Mouse (Mus musculus) macrophage (primary cell): Measurements from ENCODE around the gene Gfpt1. TPM values are rescaled to one million over a fixed set of nuclear protein-coding genes. Genes with fewer than 3 reads are reported as not detected.

Experiments used
- H3K27ac ChIP-seq: fragments of 350-480 bp; formaldehyde crosslinking; 2 replicates; pipeline ENCODE4 v1.9.0; 2021
- H3K36me3 ChIP-seq: fragments of 350-480 bp; formaldehyde crosslinking; 2 replicates; pipeline ENCODE4 v1.9.0; 2021; ENCODE audit errors: inconsistent target
- H3K4me3 ChIP-seq: fragments of 350-480 bp; formaldehyde crosslinking; 2 replicates; pipeline ENCODE4 v1.9.0; 2021; ENCODE audit errors: inconsistent target
- H3K79me2 ChIP-seq: fragments of 350-480 bp; formaldehyde crosslinking; 2 replicates; pipeline ENCODE4 v1.9.0; 2021; ENCODE audit errors: inconsistent target
- WGBS: methylation state at CpG from one replicate; pipeline ENCODE4 v1.1.7; 2026; ENCODE audit warnings: inconsistent platforms; ENCODE audit not compliant: missing documents; 5-methylcytosine and 5-hydroxymethylcytosine counted together
- polyA plus RNA-seq: library from polyadenylated mRNA; stranded (reverse); fragments of 250-400 nt; gene quantifications from 3 replicates; pipeline ENCODE4 v1.2.4, GENCODE M21; 2018; ENCODE audit warnings: inconsistent platforms
- total RNA-seq, 78 experiments: library from RNA; depleted of rRNA; stranded (reverse); fragments of 250-400 nt; gene quantifications; 1 replicate in 9 of 78; 2 replicates in 24 of 78; 3 replicates in 43 of 78; 4 replicates in 2 of 78; pipeline ENCODE4 v1.2.4; 2018; ENCODE audit warnings: inconsistent platforms in 56 of 78

Gfpt1 gene
- total RNA-seq (2018; cell fraction: chromatin; rRNA removed), result 100 to 1,000 TPM in 24 of 26 experiments, 10 to 100 TPM in 2; 94.7 to 275 (median 164) TPM
- 10 to 100 TPM; 36.6 to 63.3 (median 49.4) TPM for total RNA-seq (2018; cell fraction: cytosol; rRNA removed)
- total RNA-seq (2018; cell fraction: nucleus; rRNA removed), result 100 to 1,000 TPM in 16 of 26 experiments, 10 to 100 TPM in 10; 62.8 to 152 (median 112) TPM
- polyA plus RNA-seq, result 20.5 to 30.0 TPM (median 23.5 TPM) in 3 replicates

DNA sequence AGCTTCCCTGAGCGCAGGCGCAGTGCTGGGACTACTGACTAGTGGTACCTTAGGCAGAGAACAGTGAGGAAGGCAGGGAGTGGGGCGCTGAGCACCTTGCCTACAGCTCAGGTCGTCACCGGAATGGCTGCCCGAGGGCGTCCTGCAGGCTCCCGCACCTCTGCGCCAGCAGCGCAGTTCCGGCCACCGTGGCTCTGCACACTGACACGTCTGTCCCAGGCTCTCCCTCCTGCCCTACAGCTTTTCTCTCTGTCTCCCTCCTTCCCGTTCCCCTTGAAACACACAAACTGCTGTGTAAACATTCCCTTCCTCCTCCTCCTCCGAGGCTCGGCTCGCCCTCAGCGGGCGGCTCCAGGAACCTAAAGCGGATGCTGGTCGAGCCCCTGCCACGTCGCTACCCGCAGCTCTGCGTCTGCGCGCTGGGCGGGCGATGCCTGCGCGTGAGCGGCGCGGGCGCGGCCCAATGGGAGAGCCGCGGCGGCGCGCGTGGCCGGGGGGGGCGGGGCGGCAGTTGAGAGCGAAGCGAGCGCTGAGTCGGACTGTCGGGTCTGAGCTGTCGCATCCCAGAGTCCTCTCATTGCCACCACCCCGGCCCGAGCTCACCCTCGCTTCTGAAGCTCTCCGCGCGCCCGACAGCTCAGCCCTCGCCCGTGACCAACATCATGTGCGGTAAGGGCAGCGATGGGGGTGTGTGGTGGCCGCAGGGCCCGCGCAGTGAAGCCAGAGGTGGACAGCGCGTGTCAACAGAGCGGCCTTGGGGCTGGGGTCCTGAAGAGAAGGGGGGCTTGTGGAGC, at the start of gene Gfpt1:
TSS of gene Gfpt1 (plus strand) at position 510 of the 794 bp plus-strand sequence.
- Histone ChIP-seq H3K4me3 (peak within 1 kb of the TSS; percentile 89), H3K27ac (peak within 1 kb of the TSS; percentile 83), H3K36me3 (no peaks in the 10 kb centered on the region), H3K79me2 (peaks cover 37% of the 10 kb centered on the region)
- 1% methylated on average over 65 of the region's 68 CpGs for WGBS

DNA sequence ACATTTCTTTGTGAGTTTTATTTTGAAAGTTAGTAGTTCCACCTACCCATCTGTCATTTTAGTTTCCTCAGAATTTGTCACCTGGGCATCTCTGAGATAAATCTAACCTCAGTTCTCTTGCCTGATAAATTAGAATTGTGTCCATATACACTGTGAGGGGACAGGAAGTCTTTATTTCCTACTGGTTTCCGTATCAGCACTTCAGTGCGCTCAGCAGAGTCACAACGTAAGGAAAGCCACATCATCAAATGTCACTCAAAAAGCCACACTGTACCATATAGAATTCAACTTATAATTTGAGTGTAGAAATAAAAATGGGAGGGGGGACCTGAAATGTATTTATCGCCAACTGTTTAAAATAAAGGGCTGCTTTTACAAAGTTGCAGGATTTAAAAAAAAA, 48.4 kb upstream of the Gfpt1 start:
- Histone ChIP-seq H3K27ac (no peak overlapping the region), H3K36me3 (peaks cover 39% of the 10 kb centered on the region), H3K4me3 (no peak overlapping the region), H3K79me2 (no peaks in the 10 kb centered on the region)
- WGBS, result 56% methylated on average over 4 of the region's 4 CpGs

DNA sequence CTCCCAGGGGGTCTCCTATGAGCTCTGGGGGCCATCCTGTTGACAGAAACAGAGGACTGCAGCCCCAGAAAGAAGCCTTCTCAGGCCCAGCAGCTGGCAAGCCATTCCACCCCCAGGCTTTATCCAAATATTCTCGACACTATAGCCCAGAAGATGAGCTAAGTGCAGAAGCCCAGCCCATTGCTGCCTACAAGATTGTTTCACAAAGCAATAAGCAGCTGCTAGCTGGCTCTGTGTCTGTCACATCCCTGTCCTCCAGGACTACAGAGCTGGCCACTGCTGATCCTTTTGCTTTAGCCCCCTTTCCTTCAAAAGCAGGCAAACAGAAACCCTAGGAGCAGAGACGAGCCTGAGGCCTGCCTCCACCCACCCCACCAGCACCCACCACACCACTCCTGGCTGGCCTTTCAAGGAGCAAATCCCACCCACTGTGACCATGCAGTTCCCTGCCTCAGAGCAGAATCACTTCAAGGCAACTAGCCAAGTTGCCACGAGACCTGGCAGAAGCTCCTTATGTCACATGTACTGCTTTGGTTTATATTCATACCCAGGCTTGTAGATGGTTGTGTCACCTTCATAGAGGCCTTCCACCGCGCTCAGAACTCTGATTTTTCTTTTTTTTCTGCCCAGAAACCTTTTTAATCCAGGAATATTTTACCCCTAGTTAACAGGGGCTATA, 45.9 kb upstream of the Gfpt1 start:
- no peak overlapping the region for H3K4me3 ChIP-seq
- no peaks in the 10 kb centered on the region for H3K79me2 ChIP-seq
- H3K36me3 ChIP-seq, result peaks cover 39% of the 10 kb centered on the region
- H3K27ac ChIP-seq, result no peak overlapping the region
- 92% methylated on average over 5 of the region's 5 CpGs for WGBS

DNA sequence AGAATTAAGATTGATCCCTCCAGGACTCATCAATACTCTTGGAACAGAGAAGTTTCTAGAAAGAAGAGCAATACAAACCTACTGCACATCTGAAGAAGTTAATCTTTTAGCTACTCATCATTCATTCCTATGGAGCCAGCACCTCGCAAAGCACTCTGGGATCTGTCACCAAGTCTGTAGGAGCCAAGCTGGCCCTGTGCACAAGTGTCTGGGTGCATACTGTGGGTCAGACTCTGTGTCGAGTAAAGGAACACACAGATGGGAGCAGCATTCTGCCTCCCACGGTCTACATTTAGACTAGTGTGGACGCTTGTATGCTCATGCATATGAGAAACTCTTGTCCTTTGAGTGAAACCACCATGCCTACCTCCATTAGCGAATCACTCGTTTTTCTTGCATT, 45.3 kb upstream of the Gfpt1 start:
- H3K4me3 ChIP-seq, result no peak overlapping the region
- no peak overlapping the region for H3K27ac ChIP-seq
- no peaks in the 10 kb centered on the region for H3K79me2 ChIP-seq
- H3K36me3 ChIP-seq, result peaks cover 39% of the 10 kb centered on the region
- WGBS, result 96% methylated on average over 6 of the region's 6 CpGs

DNA sequence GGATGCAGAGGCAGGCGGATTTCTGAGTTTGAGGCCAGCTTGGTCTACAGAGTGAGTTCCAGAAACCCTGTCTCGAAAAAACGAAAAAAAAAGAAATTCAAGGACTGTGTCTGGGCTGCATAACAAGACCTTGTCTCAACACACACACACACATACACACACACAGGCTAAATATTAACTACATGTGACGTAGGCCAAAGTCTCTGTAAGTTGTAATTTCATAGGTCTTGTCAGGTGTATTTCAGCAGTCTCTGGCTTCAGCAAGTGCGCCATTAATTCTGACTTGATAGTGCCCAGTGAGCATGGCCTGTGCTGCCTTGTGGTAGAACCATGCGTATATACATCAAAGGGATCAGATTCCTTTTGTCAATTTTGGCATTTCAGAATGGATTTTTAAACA, 40.7 kb upstream of the Gfpt1 start:
- no peak overlapping the region for H3K4me3 ChIP-seq
- H3K27ac ChIP-seq, result peak overlapping the region; percentile 40
- peaks cover 20% of the 10 kb centered on the region for H3K36me3 ChIP-seq
- 88% methylated on average over 6 of the region's 6 CpGs for WGBS
- no peaks in the 10 kb centered on the region for H3K79me2 ChIP-seq

DNA sequence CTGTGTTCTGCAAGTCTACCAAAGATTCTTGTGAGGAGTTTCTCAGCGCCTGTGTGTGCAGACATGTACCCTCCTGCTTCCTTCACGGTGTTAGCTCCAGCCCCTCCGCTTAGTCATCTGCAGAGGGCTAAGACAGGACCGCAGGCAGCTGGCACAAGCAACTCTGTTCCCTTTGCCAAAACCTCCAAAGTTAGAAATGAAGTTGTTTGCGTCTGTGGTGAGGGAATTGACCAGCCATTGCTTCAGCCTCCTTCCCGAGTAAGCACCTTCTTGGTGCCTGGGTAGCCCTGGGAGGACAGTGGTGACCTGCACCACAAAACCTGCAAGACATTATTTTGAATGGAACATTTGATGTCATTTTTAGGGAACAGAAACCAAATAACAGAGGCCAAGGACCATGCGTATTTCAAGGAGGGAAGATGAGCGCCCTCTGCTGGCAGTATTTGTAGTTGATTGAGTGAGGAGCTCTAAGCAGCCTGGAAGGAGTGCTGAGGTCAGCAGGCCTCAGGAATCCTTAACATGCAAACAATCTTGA, 40.1 kb upstream of the Gfpt1 start:
- WGBS, result 0% methylated on average over 8 of the region's 8 CpGs
- Histone ChIP-seq H3K36me3 (peaks cover 14% of the 10 kb centered on the region), H3K79me2 (no peaks in the 10 kb centered on the region), H3K27ac (peak overlapping the region; percentile 40), H3K4me3 (no peak overlapping the region)

DNA sequence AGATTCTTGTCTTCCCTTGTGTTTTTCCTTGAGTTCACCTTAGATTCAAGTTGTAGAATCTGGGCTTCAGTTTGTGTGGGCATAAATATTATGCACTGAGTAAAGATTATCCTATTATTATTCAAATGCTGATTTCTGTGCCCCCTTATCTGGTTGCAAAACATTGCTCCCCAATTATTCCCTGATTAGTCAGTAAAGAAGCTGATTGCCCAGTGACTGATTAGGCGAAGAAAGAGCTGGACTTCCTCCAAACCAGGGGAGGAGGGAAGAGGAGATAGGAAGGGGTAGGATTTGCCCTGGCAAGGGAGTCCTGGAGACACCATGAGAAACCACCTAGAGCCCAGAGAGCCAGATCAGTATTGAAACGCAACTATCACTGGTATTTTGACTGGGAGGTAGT, 38.5 kb upstream of the Gfpt1 start:
- H3K4me3 ChIP-seq, result no peak overlapping the region
- H3K27ac ChIP-seq, result no peak overlapping the region
- WGBS, result 92% methylated on average over 2 of the region's 2 CpGs
- H3K79me2 ChIP-seq, result no peaks in the 10 kb centered on the region
- no peaks in the 10 kb centered on the region; the same call in 1 of the 2 replicates for H3K36me3 ChIP-seq

DNA sequence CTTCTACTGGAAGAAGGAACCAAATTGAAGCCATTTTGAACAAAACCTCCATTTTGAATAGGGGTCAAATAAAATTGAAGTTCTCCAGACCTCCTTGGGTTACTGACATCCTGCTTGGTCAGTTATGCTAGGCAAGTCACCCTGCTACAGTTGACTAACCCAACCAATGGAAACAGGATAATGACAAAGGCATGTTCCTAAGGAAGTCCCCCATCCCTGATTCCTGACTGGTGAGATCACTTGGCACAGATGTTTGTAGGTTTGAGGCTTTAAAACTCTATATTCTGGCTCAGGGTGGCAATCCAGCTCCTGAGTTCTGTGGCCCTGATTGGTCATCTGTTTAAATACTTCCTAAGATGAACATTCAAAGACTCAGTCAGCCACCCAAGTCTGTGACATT, 37.1 kb upstream of the Gfpt1 start:
- H3K4me3 ChIP-seq, result no peak overlapping the region
- no peaks in the 10 kb centered on the region for H3K36me3 ChIP-seq
- H3K27ac ChIP-seq, result no peak overlapping the region
- peaks cover 3% of the 10 kb centered on the region; the same call in 1 of the 2 replicates for H3K79me2 ChIP-seq

DNA sequence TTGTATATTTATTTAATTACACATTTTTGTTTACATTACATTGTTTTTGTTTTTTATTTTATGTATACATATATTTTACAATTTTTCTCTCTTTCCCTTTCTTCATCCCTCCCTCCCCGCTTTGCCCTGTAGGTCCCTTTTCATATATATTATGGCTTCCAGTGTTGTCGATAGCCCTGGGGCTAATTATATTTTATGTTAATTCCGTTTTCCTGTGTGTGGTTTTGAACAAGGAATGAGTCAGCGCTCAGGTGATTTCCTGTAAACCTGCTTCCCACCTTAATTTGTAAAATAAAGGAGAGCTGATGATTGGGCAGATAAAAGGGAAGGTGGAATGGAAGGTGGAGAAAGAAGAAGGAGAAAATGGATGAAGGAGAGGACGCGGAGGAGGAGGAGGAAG, 33.8 kb upstream of the Gfpt1 start, which contains the start of gene Nfu1:
TSS of gene Nfu1 (plus strand) at position 350 of the 400 bp plus-strand sequence.
- peaks cover 15% of the 10 kb centered on the region; the same call in 1 of the 2 replicates for H3K36me3 ChIP-seq
- peak within 1 kb of the TSS; percentile 97 for H3K27ac ChIP-seq
- 33% methylated on average over 6 of the region's 6 CpGs for WGBS
- H3K4me3 ChIP-seq, result peak within 1 kb of the TSS; percentile 86
- peaks cover 32% of the 10 kb centered on the region; the same call in 1 of the 2 replicates for H3K79me2 ChIP-seq

DNA sequence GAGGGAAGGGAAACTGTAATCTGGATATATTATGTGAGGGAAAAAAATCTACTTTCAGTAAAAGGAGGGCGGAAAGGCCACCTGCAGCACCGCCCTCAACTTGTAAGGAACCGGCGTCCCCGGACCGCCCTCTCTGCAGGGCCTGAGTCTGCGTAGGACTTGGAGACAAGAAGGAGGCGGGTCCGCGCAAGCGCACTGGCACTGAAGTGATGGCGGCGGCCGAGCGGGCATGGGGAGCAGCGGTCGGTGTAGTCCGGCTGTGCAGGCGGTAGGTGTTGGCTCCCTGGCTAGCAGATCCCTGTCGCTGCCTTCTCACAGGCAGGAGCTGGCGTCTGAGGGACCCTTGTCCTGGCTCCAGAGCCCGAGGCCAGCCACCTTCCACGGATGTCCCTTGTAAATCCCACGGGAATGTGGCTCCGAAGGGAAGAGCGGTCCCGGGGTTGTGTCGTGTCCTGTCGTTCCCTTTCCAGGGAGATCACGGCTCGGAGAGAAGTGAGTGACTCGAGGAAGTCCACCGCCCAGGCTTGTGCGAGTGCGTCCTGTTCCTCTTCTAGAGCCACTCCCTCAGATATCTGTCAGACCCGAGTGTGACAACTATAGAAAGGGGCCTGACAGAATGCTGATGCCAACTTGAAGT, 32.8 kb upstream of the Gfpt1 start:
- H3K36me3 ChIP-seq, result peaks cover 22% of the 10 kb centered on the region; the same call in 1 of the 2 replicates
- H3K79me2 ChIP-seq, result peaks cover 32% of the 10 kb centered on the region; the same call in 1 of the 2 replicates
- peak overlapping the region; percentile 97 for H3K27ac ChIP-seq
- H3K4me3 ChIP-seq, result peak overlapping the region; percentile 86
- WGBS, result 1% methylated on average over 33 of the region's 36 CpGs

DNA sequence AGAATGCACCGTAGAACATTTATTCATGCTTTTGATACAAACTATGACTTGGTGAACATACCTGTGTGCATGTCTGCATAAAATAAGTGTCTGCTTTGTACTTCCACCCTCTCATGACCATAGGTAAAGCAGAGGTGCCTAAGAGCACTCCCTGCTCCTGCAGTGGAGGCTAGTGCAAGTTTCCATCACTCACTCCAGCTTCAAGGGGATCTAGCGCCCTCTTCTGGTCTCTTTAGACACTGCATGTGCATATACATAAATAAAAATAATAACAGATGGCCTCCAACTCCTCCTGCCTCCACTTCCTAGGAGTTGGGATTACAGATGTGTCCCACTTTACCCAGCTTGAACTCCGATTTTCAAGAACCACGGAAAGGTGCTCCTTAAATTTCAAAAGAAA, 25.7 kb upstream of the Gfpt1 start:
- no peak overlapping the region for H3K27ac ChIP-seq
- 64% methylated on average over 2 of the region's 4 CpGs for WGBS
- H3K4me3 ChIP-seq, result no peak overlapping the region
- H3K79me2 ChIP-seq, result peaks cover 17% of the 10 kb centered on the region; the same call in 1 of the 2 replicates
- H3K36me3 ChIP-seq, result peaks cover 73% of the 10 kb centered on the region

DNA sequence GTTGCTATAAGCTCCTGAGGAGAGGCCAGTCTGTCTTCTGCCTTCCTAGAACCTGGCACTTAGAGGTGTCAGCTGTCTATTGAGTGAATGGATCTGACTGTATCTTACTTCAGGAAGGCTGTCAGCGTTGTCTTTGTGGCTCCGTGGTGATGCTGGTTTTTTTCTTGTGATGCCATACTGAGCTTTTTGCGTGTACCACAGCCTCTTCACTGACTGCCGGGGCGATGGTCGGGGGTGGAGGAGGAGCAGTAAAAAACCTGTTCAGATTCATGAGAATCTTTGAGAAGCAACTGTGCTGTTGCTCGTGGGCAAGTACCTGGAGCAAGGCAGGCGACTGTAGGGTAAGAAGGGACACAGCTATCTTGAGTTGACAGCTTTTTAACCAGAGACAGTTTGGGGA, 23.8 kb upstream of the Gfpt1 start:
- peaks cover 74% of the 10 kb centered on the region for H3K36me3 ChIP-seq

DNA sequence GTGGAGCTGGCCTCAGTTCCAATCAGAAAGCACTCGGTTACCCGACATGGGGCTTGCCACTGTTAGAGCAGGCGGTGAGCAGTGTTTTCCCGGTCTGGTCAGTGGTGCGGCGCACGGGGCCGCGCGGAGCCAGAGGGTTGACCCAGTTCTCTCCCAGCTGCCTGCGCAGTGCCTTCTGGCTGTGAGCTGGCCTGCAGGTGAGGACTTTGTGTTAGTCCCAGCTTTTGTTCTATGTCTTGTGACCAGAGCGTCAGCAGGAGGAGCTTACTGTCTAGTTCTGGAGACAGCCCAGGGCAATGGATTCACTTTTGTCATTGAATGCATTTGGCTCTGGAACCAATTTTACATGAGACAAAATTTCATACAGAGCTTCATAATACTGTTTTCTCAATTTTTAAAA, 20.9 kb upstream of the Gfpt1 start:
- Histone ChIP-seq H3K27ac (no peak overlapping the region), H3K36me3 (peaks cover 80% of the 10 kb centered on the region), H3K79me2 (no peaks in the 10 kb centered on the region), H3K4me3 (no peak overlapping the region)
- 91% methylated on average over 12 of the region's 12 CpGs for WGBS

More for the DNA sequence above, 23.8 kb upstream of the Gfpt1 start:
- no peaks in the 10 kb centered on the region for H3K79me2 ChIP-seq
- 97% methylated on average over 8 of the region's 8 CpGs for WGBS
- no peak overlapping the region for H3K4me3 ChIP-seq
- H3K27ac ChIP-seq, result no peak overlapping the region

DNA sequence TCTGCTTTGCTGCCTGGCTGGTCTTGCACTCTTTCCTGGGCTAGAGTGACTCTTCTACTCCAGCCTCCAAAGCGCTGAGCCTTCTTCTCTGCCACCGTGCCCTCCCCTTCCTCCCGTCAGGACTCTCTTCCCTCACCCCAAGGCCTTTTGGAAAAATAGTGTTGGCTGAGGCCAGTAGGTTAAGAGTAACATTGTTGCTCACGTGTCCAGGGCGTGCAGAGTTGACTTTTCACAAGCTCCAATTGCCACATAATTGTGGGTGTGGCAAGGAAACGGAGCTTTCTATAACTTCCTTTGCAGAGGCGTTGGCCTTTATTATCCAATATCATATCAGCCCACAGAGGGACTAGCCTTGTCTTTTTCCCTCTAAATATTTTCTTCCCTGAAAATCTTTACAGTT, 15.7 kb upstream of the Gfpt1 start:
- Histone ChIP-seq H3K36me3 (peaks cover 48% of the 10 kb centered on the region), H3K79me2 (no peaks in the 10 kb centered on the region), H3K27ac (no peak overlapping the region), H3K4me3 (no peak overlapping the region)
- WGBS, result 14% methylated on average over 7 of the region's 7 CpGs
